Mouse (Mus musculus): ENCODE measurements around the gene Cpsf6. TPM values are rescaled to one million over a fixed set of nuclear protein-coding genes. Genes with fewer than 3 reads are reported as not detected.

Cpsf6 gene
- polyA plus RNA-seq, 1 experiment: 26.9 TPM

DNA sequence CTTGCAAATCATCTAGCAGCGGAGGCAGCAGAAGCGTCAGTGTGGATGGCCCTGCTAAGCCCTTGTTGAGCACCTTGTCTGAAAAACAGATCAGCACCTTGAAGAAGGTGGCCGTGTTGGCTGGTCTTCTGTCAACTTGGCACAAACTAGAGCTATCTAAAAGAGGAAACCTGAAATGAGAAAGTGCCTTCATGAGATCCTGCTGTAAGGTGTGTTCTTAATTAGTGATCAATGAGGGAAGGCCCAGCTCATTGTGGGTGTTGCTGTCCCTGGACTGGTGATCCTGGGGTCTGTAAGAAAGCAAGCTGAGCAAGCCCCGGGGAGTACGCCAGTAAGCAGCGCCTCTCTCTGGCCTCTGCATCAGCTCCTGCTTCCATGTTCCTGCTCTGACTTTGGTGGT is 4.1 kb upstream of the Cpsf6 start:
- no peaks in the 10 kb centered on the region for H3K4me1 ChIP-seq (ENCODE audit: control insufficient read depth, insufficient read depth, low read length)
- no peaks in the 10 kb centered on the region for H3K36me3 ChIP-seq (ENCODE audit: control insufficient read depth, insufficient read depth, low read length)
- WGBS: 85% methylated on average over 6 of the region's 6 CpGs

DNA sequence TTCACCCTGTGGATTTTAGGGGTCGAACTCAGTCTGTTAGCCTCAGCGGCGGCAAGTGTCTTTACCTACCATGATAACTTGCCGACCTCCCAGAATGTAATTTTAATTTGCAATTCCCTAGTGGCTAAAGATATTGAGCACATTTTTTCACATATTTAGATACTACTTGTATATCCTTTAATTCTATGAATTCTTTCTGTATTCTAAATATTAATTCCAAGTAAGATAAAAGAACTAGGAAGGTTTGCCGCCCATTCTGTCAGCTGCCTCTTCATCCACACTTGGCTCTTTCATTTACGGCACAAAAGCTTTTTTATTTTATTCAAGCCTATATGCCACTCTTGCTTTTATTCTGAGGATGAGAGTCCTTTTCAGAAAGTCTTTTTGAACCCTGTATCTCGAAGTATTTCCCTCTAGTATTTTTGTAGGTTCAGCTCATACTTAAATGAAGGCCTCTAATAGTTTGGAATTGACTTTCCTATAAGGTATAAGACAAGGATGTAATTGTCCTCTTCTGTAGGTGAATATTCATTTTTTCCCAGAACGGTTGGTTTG is 3.3 kb upstream of the Cpsf6 start:
- Histone ChIP-seq H3K4me3 (ENCODE audit: insufficient read depth, low read depth, low read length) (no peak overlapping the region), H3K27ac (ENCODE audit: insufficient read depth, low read depth, low read length) (no peak overlapping the region), H3K27me3 (replicated peaks; ENCODE audit: control insufficient read depth, insufficient read depth, low read length) (no peaks in the 10 kb centered on the region), H3K4me1 (ENCODE audit: control insufficient read depth, insufficient read depth, low read length) (no peaks in the 10 kb centered on the region), H3K36me3 (ENCODE audit: control insufficient read depth, insufficient read depth, low read length) (no peaks in the 10 kb centered on the region)
- DNase-seq: no peak
- TF ChIP-seq POLR2A (IDR thresholded peaks at IDR 0.05; ENCODE audit: low read depth, low read length): no peak
- TF ChIP-seq CTCF (conservative IDR thresholded peaks at IDR 0.05; ENCODE audit: insufficient read depth, insufficient read length, low read depth, low read length): no peak
- 91% methylated on average over 8 of the region's 8 CpGs for WGBS

More for the DNA sequence above, 4.1 kb upstream of the Cpsf6 start:
- Histone ChIP-seq H3K27me3 (replicated peaks; ENCODE audit: control insufficient read depth, insufficient read depth, low read length) (no peaks in the 10 kb centered on the region), H3K27ac (ENCODE audit: insufficient read depth, low read depth, low read length) (no peak overlapping the region), H3K4me3 (ENCODE audit: insufficient read depth, low read depth, low read length) (no peak overlapping the region)
- TF ChIP-seq CTCF (conservative IDR thresholded peaks at IDR 0.05; ENCODE audit: insufficient read depth, insufficient read length, low read depth, low read length): no peak
- no peak for TF ChIP-seq POLR2A (IDR thresholded peaks at IDR 0.05; ENCODE audit: low read depth, low read length)
- DNase-seq: no peak

DNA sequence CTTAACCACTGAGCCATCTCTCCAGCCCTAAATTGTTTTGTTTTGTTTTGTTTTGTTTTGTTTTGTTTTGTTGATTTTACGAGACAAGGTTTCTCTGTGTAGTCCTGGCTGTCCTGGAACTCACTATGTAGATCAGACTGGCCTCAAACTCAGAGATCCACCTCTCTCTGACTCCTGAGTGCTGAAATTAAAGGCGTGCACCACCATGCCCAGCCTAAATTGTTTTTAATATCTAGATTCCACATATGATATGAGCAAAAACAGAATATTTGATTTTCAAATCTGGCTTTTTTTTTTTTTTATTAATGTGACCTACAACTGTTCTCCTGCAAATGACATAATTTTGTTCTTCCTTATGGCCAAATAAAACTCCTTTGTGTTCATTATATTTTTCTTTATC is 2.3 kb upstream of the Cpsf6 start:
- Histone ChIP-seq H3K4me1 (ENCODE audit: control insufficient read depth, insufficient read depth, low read length) (no peaks in the 10 kb centered on the region), H3K4me3 (ENCODE audit: insufficient read depth, low read depth, low read length) (no peak overlapping the region), H3K27me3 (replicated peaks; ENCODE audit: control insufficient read depth, insufficient read depth, low read length) (no peaks in the 10 kb centered on the region), H3K36me3 (ENCODE audit: control insufficient read depth, insufficient read depth, low read length) (no peaks in the 10 kb centered on the region), H3K27ac (ENCODE audit: insufficient read depth, low read depth, low read length) (no peak overlapping the region)
- no peak for DNase-seq
- 93% methylated on average over 2 of the region's 2 CpGs for WGBS
- no peak for TF ChIP-seq CTCF (conservative IDR thresholded peaks at IDR 0.05; ENCODE audit: insufficient read depth, insufficient read length, low read depth, low read length)
- TF ChIP-seq POLR2A (IDR thresholded peaks at IDR 0.05; ENCODE audit: low read depth, low read length): no peak

DNA sequence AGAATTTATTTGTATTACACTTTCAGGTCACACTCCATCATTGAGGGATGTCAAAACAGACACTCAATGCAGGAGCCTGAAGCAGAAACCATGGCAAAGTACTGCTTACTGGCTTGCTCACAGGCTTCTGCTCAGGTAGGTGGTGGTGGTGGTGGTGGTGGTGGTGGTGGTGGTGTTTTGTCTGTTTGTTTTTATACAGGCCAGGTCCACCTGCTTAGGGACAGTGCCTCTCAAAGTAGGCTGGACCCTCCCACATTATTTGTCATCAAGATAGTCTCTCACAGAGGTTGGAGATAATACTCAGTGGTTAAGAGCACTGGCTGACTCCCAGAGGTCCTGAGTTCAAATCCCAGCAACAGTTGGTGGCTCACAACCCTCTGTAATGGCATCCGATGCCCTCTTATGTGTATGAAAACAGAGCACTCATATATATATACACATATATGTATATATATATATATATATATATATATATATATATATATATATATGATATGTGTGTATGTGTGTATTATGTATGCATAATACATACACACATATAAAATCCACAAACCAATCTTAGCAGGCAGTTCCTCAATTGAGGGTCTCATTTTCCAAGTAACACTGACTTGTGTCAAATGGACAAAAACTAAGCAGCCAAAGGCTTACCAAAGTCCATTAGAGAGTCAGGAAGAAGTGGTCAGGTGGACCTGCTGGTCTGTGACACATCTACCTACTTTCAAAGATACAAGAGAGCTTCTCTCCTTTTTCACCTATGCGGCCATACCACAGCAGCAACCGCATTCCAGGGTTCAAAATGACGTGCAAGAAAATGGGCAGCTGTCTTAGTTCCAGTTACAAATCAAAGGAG is 1.1 kb upstream of the Cpsf6 start:
- Histone ChIP-seq H3K4me3 (ENCODE audit: insufficient read depth, low read depth, low read length) (no peak overlapping the region), H3K4me1 (ENCODE audit: control insufficient read depth, insufficient read depth, low read length) (no peaks in the 10 kb centered on the region), H3K27ac (ENCODE audit: insufficient read depth, low read depth, low read length) (no peak overlapping the region), H3K27me3 (replicated peaks; ENCODE audit: control insufficient read depth, insufficient read depth, low read length) (no peaks in the 10 kb centered on the region), H3K36me3 (ENCODE audit: control insufficient read depth, insufficient read depth, low read length) (no peaks in the 10 kb centered on the region)
- DNase-seq: no peak
- TF ChIP-seq CTCF (conservative IDR thresholded peaks at IDR 0.05; ENCODE audit: insufficient read depth, insufficient read length, low read depth, low read length) (no peak), POLR2A (IDR thresholded peaks at IDR 0.05; ENCODE audit: low read depth, low read length) (no peak)
- WGBS: 91% methylated on average over 4 of the region's 4 CpGs

DNA sequence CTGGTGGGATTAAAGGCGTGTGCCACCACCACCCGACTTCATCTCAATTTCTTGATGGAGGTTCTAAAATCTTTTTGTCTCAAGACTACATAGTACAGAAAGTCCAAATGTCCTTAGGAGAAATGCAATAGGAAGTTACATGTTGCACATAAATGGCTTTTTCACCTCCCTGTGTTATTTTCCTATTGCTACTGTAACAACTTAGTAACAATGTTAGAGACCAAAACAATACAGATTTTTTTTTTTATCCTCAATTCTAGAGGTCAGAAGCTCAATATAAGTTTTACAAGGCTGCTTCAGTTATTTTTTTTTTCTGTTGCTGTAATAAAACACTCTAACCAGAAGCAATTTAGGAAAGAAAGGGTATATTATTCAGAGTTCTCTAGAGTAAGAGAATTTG is 374 bp downstream of the Cpsf6 start:
- TF ChIP-seq CTCF (conservative IDR thresholded peaks at IDR 0.05; ENCODE audit: insufficient read depth, insufficient read length, low read depth, low read length) (no peak), POLR2A (IDR thresholded peaks at IDR 0.05; ENCODE audit: low read depth, low read length) (no peak)
- no peak for DNase-seq
- Histone ChIP-seq H3K4me3 (ENCODE audit: insufficient read depth, low read depth, low read length) (no peak overlapping the region), H3K4me1 (ENCODE audit: control insufficient read depth, insufficient read depth, low read length) (peaks cover 2% of the 10 kb centered on the region; the same call in 1 of the 2 replicates), H3K36me3 (ENCODE audit: control insufficient read depth, insufficient read depth, low read length) (no peaks in the 10 kb centered on the region), H3K27ac (ENCODE audit: insufficient read depth, low read depth, low read length) (no peak overlapping the region), H3K27me3 (replicated peaks; ENCODE audit: control insufficient read depth, insufficient read depth, low read length) (no peaks in the 10 kb centered on the region)
- WGBS: 91% methylated on average over 2 of the region's 2 CpGs

DNA sequence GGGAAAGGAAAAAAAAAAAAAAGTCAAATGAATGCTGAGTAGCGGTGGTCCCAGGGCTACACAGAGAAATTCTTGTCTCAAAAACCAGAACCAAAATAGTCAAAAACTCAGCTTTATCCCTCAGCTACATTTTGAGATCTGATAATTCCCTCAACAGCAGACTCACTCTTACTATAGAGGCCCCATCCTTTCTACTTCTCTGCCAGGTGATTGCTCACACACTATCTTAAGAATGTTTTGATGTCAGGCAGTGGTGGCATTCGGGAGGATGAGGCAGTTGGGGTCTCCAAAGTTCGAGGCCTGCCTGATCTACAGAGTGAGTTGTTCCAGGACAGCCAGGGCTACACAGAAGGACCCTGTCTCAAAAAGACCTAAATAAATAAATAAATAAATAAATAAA is 1.2 kb downstream of the Cpsf6 start:
- Histone ChIP-seq H3K4me1 (ENCODE audit: control insufficient read depth, insufficient read depth, low read length) (peaks cover 6% of the 10 kb centered on the region; the same call in 1 of the 2 replicates), H3K4me3 (ENCODE audit: insufficient read depth, low read depth, low read length) (no peak overlapping the region), H3K27ac (ENCODE audit: insufficient read depth, low read depth, low read length) (no peak overlapping the region), H3K36me3 (ENCODE audit: control insufficient read depth, insufficient read depth, low read length) (no peaks in the 10 kb centered on the region), H3K27me3 (replicated peaks; ENCODE audit: control insufficient read depth, insufficient read depth, low read length) (no peaks in the 10 kb centered on the region)
- no peak for DNase-seq
- 92% methylated on average over 3 of the region's 3 CpGs for WGBS
- TF ChIP-seq POLR2A (IDR thresholded peaks at IDR 0.05; ENCODE audit: low read depth, low read length) (no peak), CTCF (conservative IDR thresholded peaks at IDR 0.05; ENCODE audit: insufficient read depth, insufficient read length, low read depth, low read length) (no peak)

DNA sequence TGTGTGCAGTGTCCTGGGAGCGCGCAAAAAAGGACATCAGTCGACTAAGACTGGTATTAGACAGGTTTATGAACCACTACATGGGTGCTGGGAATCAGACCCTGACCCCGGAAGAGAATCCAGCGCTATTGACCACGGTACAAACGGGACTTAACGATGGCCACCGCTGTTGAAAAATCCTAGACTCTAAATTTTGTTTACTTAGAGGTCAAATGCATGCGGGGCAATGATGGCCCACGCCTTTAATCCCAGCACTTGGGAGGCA is 1.6 kb downstream of the Cpsf6 start:
- H3K4me1 ChIP-seq (ENCODE audit: control insufficient read depth, insufficient read depth, low read length): peaks cover 6% of the 10 kb centered on the region; the same call in 1 of the 2 replicates
- no peak for DNase-seq
- H3K4me3 ChIP-seq (ENCODE audit: insufficient read depth, low read depth, low read length): no peak overlapping the region
- H3K36me3 ChIP-seq (ENCODE audit: control insufficient read depth, insufficient read depth, low read length): no peaks in the 10 kb centered on the region
- TF ChIP-seq CTCF (conservative IDR thresholded peaks at IDR 0.05; ENCODE audit: insufficient read depth, insufficient read length, low read depth, low read length) (no peak), POLR2A (IDR thresholded peaks at IDR 0.05; ENCODE audit: low read depth, low read length) (no peak)
- no peak overlapping the region for H3K27ac ChIP-seq (ENCODE audit: insufficient read depth, low read depth, low read length)
- 98% methylated on average over 11 of the region's 11 CpGs for WGBS
- no peaks in the 10 kb centered on the region for H3K27me3 ChIP-seq (replicated peaks; ENCODE audit: control insufficient read depth, insufficient read depth, low read length)

All from kidney, adult 2 months (tissue).